Mouse (Mus musculus) frontal cortex, postnatal 10 days (tissue): ENCODE measurements around the gene Mpp4.

Experiments
- DNase-seq, 2 experiments: peaks; one replicate each; pipeline ENCODE4 v3.0.0; 2022; ENCODE audit warnings: low spot score in 2 of 2, mixed read lengths in 1 of 2

Gene Mpp4

DNA sequence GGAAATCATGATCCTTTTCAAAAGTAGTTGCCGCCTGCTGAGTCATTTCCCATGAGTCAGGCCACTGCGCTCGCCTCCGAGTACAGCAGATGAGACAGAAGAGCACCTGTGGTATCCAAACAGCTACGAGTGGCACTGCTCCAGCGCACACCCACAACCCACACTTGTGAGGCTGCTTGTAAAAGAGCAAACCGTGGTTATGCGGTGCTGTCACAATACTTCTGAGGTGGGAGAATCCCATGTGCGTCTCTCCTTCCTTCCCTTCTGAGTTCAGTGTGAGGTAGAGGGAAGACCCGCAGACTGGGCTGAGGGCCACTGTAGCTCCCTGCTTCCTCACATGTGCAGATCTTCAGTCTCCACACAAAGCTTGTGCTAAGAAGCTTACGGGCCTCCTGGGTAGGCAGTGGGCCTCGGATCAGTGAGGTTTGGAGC lies at the start of gene Mpp4:
TSS of gene Mpp4 (minus strand) at position 360 of the 432 bp plus-strand sequence.
- peak; percentile 24 to 36 for DNase-seq

DNA sequence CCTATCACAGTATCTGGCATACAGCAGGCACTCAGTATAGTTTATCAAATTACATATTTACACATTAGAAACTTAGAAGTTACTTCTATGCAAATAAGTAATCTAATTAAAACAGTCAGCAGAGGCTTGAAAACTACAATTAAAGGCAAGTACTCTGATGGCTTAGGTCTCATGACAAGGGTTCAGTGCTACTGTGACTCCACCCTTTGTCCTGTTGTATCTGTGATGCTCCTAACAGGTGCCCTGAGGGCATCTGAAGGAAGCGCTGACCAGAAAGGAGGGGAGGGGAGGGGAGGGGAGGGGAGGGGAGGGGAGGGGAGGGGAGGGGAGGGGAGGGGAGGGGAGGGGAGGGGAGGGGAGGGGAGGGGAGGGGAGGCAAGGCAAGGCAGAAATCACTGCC lies 49.8 kb upstream of the Mpp4 start:
- DNase-seq: no peak

DNA sequence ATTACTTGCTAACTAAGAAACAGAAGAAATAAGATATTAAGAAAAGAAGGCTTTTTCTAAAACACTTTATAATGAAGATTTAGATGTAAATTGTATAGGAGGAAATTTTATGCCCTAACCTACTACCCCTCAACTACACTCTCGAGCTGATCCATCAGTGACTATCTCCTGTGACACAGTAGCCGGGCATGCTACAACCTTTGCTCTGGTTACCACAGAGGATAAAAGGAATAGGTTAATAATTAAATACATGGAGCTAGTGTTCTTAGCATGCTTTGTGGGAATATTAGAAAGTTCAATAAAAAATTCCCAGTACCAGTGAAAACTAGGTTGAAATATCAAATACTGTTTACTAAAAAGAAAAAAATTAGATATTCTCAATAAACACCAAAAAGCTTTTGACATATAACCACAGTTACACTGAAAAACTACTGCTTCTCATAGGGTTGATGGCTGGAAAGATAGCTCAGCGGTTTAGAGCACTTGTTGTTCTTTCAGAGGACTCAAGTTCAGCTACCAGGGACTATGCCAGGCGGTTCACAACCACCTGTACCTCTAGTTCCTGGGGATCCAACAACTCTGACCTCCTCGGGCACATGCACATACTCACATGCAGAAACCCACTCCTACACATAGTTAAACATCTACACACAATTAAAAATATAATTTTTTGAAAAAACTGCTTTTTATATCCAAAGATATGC lies 49.0 kb upstream of the Mpp4 start:
- DNase-seq: no peak

DNA sequence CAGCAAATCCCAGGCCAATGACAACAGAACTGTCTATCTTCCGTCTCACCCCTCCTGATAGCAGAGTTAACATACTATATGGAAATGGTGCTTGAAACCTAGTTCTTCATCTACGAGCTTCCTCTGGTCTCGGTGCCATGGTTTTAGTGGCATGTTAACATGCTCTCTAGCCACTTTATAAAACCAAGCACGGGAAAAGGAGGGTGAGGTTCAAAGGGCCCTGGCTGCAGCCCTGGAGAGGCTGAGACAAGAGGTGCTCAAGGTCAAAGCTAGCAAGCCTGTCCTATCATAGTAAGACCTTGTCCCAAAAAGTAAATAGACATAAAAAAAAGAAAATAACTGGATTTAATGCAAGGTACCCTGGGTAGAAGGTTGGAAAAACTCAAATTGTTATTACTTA lies 48.5 kb upstream of the Mpp4 start:
- DNase-seq: no peak

DNA sequence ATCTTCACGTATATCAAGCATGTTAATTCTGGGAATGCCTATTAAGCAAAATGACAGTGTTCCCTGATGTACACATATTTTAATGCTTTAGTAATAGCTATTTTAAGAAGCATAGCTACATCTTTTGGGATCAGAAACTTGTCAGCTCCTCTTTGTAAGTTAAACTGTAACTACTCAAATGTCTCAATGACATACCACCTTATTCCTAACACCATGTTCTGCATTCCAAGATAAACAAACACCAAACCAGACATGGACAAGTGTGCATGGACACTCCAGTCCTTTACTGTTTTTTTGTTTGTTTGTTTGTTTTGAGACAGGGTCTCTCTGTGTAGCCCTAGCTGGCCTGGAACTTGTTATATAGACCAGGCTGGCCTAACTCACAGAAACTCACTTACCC lies 45.1 kb upstream of the Mpp4 start:
- DNase-seq: no peak

DNA sequence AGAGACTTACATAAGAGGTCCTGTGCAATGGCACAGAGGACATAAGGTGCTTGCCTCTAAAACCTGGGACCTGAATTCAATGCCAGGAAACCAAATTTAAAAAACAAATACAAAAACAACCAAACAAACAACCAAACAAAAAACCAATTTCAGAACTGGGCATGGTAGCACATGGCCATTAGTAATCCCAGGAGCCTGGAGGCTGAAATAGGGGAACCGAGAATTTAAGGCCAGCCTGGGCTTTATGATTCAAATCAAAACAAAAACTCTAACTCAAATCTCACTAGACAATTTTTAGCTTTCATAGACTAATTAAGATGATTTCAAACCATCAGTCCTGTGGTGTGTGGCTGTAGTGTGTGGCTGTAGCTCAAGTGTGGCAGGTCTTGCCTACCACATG lies 41.3 kb upstream of the Mpp4 start:
- DNase-seq: no peak

DNA sequence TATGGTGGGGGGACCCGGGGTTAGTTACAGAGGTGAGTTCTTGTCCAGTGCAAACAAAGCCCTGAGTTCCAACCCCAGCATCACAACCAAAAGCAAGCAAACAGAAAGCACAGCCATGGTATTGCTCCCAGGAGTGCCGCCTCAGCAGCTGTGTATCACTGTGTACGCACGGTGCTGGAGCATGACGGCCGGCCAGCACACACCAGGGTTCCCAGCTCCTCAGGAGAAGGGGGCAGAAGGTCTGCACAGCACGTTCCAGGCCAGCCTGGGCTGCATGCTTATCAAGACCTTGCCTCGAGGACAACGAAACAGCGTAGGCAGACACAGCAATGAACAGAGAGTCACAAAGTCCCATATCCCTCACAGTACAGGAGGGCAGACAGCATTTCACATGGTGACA lies 39.2 kb upstream of the Mpp4 start:
- no peak for DNase-seq

DNA sequence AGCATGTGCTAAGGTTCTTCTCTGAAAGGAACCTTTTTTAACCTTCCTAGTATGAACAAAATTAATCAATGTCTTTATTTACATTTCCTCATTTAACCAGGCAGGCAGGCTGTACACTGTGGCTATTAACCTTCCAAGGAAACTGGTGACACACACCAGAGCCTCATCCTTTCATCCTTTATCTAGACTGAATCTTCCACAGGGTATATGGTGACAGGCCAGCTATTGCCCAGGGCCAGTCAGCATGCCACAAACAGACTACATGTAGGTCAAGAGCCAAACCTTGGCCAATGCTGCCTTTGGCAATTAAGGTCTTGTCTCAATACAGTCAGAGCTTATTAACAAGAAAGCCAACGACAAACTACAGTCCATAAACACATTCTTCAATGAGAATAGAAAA lies 38.4 kb upstream of the Mpp4 start:
- no peak for DNase-seq

DNA sequence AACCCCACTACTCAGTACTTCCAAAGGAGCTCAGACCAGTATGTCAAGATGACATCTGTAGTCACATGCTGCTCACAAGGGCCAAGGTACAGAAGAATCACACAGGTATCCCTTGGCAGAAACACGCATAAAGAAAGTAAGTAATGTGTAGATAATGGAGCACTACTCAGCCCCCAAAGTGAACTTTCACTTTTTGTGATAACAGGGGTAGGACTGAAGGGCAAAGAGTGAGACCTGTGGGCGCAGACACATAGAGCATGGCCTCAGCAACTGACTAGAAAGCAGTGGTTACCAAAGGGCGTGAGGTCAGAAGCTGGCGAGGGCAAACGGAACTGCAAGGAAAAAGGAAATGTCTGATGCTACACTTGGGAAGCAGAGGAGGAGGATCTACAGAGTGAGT lies 37.8 kb upstream of the Mpp4 start:
- no peak for DNase-seq

DNA sequence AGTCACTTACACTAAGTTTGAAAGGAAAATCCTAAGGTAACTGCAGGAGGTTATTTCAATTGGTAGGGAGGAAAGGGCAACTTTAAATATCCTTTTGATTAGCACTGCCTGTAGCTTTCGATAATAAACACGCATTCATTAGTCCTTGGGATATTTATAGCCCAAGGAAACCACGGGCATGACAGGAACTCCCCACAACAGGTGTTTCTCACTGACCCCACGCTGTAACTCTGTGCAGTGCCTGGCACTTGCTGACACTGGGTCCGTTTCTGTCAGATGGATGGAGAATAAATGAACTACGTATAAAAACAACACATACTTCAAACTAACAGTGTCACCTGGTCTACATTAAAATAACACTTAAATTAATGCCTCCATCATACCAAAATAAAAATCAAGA lies 31.8 kb upstream of the Mpp4 start:
- DNase-seq: no peak

DNA sequence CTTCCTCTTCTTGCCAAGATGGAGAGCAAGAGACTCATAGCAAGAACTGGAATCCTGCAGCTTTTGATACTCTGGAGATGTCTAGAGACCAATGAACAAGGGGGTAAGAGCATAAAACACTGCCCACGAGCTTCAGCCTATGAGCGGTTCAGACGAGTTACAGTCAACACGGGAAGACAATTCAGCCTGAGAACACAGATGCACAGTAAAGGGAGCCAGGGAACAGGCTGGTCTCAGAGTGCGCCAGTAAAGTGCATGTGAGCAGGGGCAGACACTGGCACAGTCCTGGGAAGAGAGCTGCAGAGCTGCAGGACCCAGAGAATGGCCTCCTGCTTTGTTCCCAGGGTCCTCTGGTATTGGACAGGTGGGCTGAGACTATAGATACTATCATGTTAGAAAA lies 24.6 kb upstream of the Mpp4 start:
- no peak for DNase-seq

DNA sequence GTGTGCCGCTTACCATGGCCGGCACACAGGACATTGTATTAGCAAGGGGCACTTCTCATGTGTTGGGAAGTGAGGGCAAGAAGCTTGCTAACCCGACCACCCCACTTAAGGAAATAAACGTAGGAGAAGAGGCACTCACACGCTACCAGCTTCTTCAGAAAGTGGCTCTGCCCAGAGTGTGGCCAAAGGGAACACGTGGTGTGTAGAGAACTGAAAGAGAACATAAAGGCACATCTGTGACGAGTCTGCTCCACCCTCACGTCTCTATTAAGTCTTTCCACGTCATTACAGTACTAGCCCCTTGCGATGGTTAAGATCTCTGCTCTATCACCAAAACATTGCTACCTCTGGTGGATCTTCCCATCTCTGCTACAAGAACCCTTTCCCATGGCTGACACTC lies 23.1 kb upstream of the Mpp4 start:
- no peak for DNase-seq

DNA sequence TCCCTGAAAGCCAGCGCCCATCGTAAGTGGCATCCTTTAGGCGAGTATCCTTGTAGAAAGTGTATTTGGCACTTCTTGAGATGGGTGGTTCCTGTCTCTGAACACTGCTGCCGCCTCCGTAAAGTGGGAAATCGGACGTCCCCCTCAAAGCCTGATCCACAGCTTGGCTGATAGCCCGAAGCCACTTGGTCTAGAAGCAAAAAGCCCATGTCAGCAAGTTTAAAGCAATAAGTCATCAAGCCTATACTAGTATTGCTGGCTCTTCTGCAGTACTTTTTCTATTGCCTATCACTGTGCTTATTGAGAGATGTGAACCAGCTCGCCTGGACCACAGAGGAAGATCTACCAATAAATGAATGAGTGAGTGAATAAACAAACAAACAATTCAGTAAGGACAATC lies 22.2 kb upstream of the Mpp4 start:
- DNase-seq: no peak

DNA sequence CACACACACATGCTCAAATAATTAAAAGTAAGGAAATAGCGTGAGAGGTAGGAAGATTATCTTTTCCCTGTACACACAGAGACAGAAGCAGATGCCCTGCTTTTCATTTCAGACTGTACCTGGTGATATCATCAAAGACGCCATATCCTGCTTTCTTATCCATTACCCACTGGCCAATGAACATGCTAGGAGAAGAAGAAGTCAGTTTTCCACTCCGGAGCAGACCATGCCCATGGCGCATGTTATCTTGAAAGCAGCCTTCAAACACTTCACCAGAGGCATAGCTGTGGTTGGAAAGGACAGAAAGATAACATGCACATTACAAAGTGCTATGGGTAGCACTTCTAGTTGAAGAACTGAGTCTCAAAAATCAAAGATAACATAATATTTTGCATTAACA lies 19.9 kb upstream of the Mpp4 start:
- DNase-seq: no peak

DNA sequence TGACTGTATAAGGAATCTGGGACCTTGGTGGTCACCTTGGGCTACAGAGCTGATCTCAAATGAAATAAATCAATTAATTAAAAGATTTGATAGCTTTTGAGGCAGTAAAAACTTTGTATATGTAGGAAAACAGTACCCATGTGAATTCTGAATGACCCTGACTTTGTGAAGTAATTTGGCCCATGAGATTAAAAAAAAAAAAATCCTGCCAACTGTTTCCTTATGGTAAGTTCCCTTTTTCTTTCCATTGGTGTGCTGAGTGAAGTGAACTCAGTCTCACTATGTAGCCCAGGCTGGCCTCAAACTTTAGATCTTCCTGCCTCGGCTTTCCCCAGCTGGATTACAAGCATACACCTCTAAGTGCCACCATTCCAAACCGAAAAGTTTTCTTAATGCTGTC lies 19.2 kb upstream of the Mpp4 start:
- DNase-seq: no peak

DNA sequence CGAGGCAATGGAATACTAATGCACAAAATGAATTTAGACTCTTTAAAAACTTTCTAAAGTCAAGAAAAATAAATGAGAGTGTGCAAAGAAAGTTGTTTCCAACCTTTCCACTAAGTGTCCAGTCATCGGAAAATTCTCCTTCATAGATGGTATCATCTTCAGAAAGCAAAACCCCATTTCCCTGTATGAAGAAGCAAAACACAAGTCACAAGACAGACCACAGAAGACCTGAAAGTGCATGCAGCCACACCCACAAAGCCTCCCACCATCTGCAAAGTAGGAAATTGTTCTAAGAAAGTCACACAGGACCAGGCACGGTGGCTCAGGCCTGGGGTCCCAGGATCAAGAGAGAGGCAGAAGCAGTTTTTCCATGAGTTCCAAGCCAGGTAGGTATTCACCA lies 16.8 kb upstream of the Mpp4 start:
- no peak for DNase-seq

DNA sequence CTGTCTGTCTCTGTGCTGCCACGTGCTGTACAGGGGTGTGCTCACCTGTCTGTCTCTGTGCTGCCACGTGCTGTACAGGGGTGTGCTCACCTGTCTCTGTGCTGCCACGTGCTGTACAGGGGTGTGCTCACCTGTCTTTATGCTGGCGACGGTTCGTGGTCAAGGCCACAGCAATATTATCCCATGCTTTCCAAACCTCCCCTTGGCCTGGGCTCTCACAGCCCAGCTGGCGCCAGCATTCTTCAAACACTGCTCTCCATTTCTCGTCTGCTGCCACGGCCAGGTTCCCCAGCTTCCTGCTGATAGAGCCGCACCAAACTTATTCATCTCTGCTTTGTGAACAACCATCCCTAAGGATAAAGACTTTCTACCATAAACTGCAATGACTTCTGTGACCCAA lies 15.2 kb upstream of the Mpp4 start:
- no peak for DNase-seq

DNA sequence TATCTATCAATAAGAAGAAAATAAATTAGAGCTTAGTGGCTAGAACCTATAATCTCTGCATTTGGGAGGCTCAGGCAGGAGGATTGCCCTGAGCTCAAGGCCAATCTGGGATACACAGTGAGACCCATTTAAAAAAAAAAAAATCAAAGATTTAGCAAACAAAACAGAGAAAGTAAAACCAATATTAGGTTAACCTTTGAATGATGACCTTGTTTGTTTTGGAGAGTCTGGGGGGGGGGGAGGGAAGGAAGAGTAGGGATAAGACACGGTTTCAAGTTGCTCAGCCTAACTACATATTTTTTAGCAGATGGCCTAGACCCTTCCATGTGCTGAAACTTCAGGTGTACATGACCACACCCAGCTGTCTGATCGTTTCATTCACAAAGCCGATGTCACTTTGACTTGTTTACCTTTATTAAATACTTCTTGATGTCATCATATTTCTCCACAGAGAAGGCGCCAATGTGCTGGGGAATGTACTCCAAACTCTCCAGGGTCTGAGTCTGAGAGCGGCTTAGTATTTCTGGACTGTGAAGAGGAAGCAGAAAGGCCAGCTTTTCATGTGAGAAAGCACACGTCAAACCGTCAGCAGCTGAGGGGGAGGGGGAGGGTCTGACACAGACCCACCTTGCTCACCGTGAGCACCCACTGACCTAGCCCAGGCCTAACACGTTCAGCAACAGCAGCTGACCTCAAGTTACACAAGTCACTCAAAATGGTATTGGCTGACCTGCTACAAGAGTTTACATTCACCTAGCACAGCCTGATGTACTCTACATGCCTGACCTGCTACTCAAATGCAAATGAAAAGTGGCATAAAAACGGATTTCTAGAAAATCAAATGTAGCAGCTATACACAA lies 11.6 kb upstream of the Mpp4 start:
- DNase-seq: no peak

DNA sequence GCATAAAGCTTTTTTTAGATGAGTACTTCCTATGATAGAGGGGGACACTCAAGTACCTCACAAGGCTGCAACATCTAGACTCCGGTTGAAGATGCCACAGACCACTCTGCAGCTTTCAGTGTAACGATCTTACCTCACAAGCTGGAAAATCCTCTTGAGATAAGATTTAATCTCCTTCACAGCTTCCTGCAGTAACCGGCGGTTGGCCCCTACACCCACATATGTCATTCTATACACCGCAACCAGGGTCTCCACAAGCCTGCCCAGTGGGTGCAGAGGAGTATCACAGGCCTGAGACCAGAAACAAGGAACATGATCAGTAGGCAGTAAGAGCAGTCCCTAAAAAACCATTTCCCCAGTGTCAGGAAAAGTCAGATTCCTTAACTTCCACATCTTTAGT lies 9.8 kb upstream of the Mpp4 start:
- no peak for DNase-seq

DNA sequence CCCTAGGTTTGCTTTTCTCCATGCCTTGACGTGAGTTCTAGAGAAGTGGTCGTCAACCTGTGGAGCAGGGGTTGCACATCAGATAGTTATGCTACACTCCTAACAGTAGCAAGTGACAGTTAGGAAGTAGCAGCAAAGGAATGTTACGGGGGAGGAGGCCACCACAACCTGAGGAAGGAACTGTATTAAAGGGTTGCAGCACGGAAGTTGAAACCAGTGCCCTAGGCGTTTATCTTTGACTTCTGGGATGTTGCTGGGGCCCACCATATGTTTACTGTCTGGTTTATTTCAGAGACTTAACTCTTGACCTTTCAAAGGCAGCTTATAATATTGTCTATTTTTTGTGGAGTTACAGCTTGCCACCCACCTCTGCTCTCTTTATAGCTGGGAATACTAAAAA lies 8.7 kb upstream of the Mpp4 start:
- DNase-seq: no peak

DNA sequence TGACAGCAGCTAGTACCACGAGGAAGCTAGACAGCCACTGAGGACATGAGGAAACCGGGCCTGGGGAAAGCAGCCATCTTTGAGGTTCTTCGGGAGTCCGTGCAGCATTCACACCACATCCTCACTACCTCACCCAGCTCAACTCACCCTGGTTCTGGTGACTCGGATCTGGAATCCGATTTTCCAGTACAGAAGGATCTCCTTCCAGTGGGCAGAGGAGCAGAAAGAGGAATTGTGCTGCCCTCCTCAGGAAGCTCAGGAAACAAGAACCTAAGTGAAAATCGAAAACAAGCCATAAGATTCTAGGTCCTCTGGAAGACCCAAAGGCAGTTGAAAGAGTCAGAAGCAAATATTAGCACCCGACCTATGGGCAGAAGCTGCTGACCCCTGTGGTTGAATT lies 7.1 kb upstream of the Mpp4 start:
- DNase-seq: no peak

DNA sequence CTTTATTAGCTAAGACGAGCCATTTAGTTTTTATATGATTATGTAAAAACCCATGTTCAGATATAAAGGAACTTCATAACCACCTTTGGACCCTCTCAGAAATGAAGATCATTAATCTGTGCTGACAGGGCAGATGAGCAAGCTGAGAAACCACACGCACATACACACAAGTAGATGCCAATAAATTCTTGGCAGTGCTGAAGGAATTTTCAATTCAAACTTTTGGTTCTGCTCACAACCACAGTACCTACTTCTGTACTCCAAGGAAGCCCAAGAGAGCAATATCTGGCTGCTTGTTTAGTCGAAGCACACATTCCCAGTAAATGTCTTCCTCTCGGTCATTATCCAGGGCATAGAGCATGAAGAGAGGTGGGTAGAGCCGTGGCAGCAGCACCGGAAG lies 6.4 kb upstream of the Mpp4 start:
- DNase-seq: no peak

DNA sequence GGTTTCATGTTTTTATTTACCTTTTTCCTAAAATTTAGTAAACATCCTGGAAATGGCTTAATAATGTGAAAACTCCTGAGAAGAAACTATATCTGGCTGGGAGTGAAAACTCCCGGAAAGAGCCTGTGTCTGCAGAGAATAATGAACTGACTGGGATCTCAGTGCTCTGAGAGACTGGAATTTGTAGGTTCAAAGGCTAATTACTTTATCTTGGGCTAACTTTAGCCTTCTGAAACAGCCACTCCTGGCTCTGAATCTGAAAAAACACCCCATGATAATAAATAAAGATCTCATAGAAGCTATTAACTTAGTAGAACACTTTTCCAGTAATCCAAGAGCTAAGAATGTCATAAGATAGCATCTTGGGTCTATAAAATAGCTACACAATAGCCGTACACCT lies 5.4 kb upstream of the Mpp4 start:
- DNase-seq: no peak
